17 mouse cellular contexts compared by ENCODE assay signal in genomic region chr12:33927334-33928098, GRCm38 (mm10). TPM values are rescaled to one million over a fixed set of nuclear protein-coding genes. Genes with fewer than 3 reads are reported as not detected.
DNase-seq lines count a peak whose midpoint lies in the region; ATAC-seq lines count a peak whose summit lies in the region.
"Had no signal": no experiment of that assay in that cellular context is flagged by ENCODE, and none has a peak within 500 bp of the region (broad histone marks: within the 10 kb centered on the region; RNA-seq: fewer than 3 reads in every experiment).

No protein-coding gene starts in this region.

- WGBS in forebrain, embryonic 12.5 days = 1% methylated on average over 15 of the region's 15 CpGs
- WGBS in hindbrain, embryonic 16.5 days = 2% methylated on average over 15 of the region's 15 CpGs

- H3K4me2 ChIP-seq in forebrain, embryonic 12.5 days = peak overlapping the region; percentile 59
- peak overlapping the region; percentile 70 for H3K4me2 ChIP-seq in hindbrain, embryonic 16.5 days (ENCODE audit: low read length)

- no peaks in the 10 kb centered on the region for H3K9me3 ChIP-seq in forebrain, embryonic 12.5 days
- no peaks in the 10 kb centered on the region for H3K9me3 ChIP-seq in hindbrain, embryonic 16.5 days (ENCODE audit: control insufficient read depth, low read length)
- H3K9me3 ChIP-seq: limb, embryonic 12.5 days had no signal

- no peak overlapping the region for H3K27ac ChIP-seq in forebrain, embryonic 12.5 days
- no peak overlapping the region for H3K27ac ChIP-seq in hindbrain, embryonic 16.5 days (ENCODE audit: low read depth, low read length)
- H3K27ac ChIP-seq: heart, adult 2 months; limb, embryonic 12.5 days; stomach, postnatal 0 days had no signal

- H3K9ac ChIP-seq in forebrain, embryonic 12.5 days = no peak overlapping the region
- no peak overlapping the region for H3K9ac ChIP-seq in hindbrain, embryonic 16.5 days (ENCODE audit: low read depth, low read length)
- H3K9ac ChIP-seq: limb, embryonic 12.5 days had no signal

- peaks cover 21% of the 10 kb centered on the region for H3K4me1 ChIP-seq in forebrain, embryonic 12.5 days
- H3K4me1 ChIP-seq in hindbrain, embryonic 16.5 days (ENCODE audit: control insufficient read depth, insufficient read depth, low read depth, low read length) = peaks cover 14% of the 10 kb centered on the region

- DNase-seq in embryo, embryonic 10.5 days (ENCODE audit: low spot score) = peak; percentile 68
- peak; percentile 42 for DNase-seq in neural tube, embryonic 10.5 days (ENCODE audit: extremely low spot score, low spot score)
- DNase-seq in c-Kit-positive CD71-positive TER-119-positive erythroid progenitor cells, embryonic 14.5 days (ENCODE audit: low spot score) = no peak
- no peak for DNase-seq in urinary bladder, postnatal 10 days (ENCODE audit: low spot score)
- no peak for DNase-seq in adrenal gland, adult 18-20 months (ENCODE audit: low spot score in 2 of 2)
- DNase-seq: heart, adult 2 months; kidney, adult 2 months; lung, adult 18-20 months had no signal

- H3K36me3 ChIP-seq in forebrain, embryonic 12.5 days (replicated peaks) = no peaks in the 10 kb centered on the region
- no peaks in the 10 kb centered on the region for H3K36me3 ChIP-seq in hindbrain, embryonic 16.5 days (ENCODE audit: control insufficient read depth, insufficient read depth, low read length)
- H3K36me3 ChIP-seq: limb, embryonic 12.5 days had no signal

- H3K4me3 ChIP-seq in forebrain, embryonic 12.5 days (replicated peaks) = peak overlapping the region; percentile 35; the same call in 1 of the 2 replicates
- peak overlapping the region; percentile 38; the same call in 1 of the 2 replicates for H3K4me3 ChIP-seq in hindbrain, embryonic 16.5 days (ENCODE audit: low read length)
- H3K4me3 ChIP-seq: heart, adult 2 months had no signal

- ATAC-seq in forebrain, embryonic 12.5 days (ENCODE audit: low FRiP score) = no peak
- peak; percentile 76 for ATAC-seq in hindbrain, embryonic 16.5 days
- ATAC-seq in inflammation-experienced regulatory T-cells, adult 6 months = no peak

- peaks cover 38% of the 10 kb centered on the region for H3K27me3 ChIP-seq in forebrain, embryonic 12.5 days
- H3K27me3 ChIP-seq in hindbrain, embryonic 16.5 days (replicated peaks; ENCODE audit: control insufficient read depth, insufficient read depth, low read length) = peaks cover 20% of the 10 kb centered on the region

RNA-seq across cellular contexts. Expression of gene Ferd3l, which starts 0.7 kb away (rescaled TPM):
- polyA plus RNA-seq in forebrain, embryonic 12.5 days (2016; fragmentation: Nextera tagmentation; extraction: Ambion mirVana) = 0.51 TPM in 1 of 2 replicates, not detected in the other
- polyA plus RNA-seq in hindbrain, embryonic 16.5 days (2015; fragmentation: Nextera tagmentation; extraction: Ambion mirVana) = 0.24 and 0.42 TPM in 2 replicates
- not detected for polyA plus RNA-seq in inflammation-experienced regulatory T-cells, adult 6 months (2017; shearing (Covaris generic))
- not detected for total RNA-seq in adrenal gland, adult 18-20 months (2021)
- total RNA-seq: heart, adult 2 months; heart, postnatal 25 days; layer of hippocampus, adult 8-10 months; megakaryocyte progenitor cell, adult 5-6 weeks had no signal
- polyA plus RNA-seq: cortical plate, adult 2 months; heart, adult 2 months; kidney, adult 2 months; limb, embryonic 12.5 days; stomach, postnatal 0 days had no signal

RNA-seq across cellular contexts. Expression of gene Twist1, which starts 30.0 kb away (rescaled TPM):
- 7.6 and 11.4 TPM in 2 replicates for polyA plus RNA-seq in forebrain, embryonic 12.5 days (2016; fragmentation: Nextera tagmentation; extraction: Ambion mirVana)
- 0.34 and 1.0 TPM in 2 replicates for polyA plus RNA-seq in hindbrain, embryonic 16.5 days (2015; fragmentation: Nextera tagmentation; extraction: Ambion mirVana)
- not detected for polyA plus RNA-seq in inflammation-experienced regulatory T-cells, adult 6 months (2017; shearing (Covaris generic))
- total RNA-seq in adrenal gland, adult 18-20 months (2021) = 10 to 100 TPM in 1 of 2 experiments, 1 to 10 TPM in 1; 5.2 to 11.5 TPM
- total RNA-seq: megakaryocyte progenitor cell, adult 5-6 weeks had no signal

Comparison
In these comparisons a context has a peak if more than half of its experiments do, and no peak if none do; other contexts are left out.
1. DNase-seq: peak in embryo, embryonic 10.5 days (single experiment) and neural tube, embryonic 10.5 days (single experiment); none in c-Kit-positive CD71-positive TER-119-positive erythroid progenitor cells, embryonic 14.5 days (single experiment), urinary bladder, postnatal 10 days (single experiment) and adrenal gland, adult 18-20 months (0 of 2).